ENCODE assay signal across 23 mouse cellular contexts in the genomic region with DNA sequence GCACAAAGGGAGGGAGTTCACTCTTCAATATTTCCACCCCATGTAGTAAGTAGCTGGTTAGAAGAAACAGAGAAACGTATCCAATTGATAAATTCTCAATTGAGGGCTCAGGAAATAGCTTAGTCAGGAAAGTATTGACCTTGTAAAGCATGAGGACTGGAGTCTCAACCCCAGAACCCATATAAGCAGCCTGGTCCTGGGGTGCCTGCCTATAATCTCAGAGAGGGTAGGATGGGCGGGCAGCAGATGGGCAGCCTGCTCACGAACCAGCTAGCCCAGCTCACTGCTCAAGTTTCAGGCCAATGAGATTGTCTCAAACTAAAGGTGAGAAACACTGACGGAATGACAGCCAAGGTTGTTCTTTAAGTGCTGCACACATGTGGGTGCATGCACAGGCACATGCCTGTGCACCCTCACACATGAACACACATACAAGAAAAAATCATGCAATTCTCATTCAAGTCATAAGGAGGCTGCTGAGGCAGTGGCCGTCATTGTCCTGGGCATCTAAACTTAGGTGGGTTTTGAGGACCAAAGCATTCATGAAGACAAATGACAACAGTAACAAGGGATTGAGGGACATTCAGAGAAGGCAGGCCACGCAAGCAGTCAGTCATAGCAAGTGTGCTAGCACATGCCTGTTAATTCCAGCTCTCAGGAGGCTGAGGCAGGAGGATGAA.
A peak's percentile ranks its signal among the peaks of the same experiment; 100 is the strongest.
DNase-seq lines count a peak whose midpoint lies in the region; ATAC-seq and TF ChIP-seq lines count a peak whose summit lies in the region.
"Had no signal": no experiment of that assay in that cellular context is flagged by ENCODE, and none has a peak within 500 bp of the region (broad histone marks: within the 10 kb centered on the region; RNA-seq: fewer than 3 reads in every experiment).

No protein-coding gene starts in this region.

- H3K4me1 ChIP-seq in embryonic facial prominence, embryonic 13.5 days = peaks cover 37% of the 10 kb centered on the region
- H3K4me1 ChIP-seq in embryonic facial prominence, embryonic 10.5 days = peaks cover 7% of the 10 kb centered on the region
- peaks cover 17 to 51% of the 10 kb centered on the region in 2 experiments for H3K4me1 ChIP-seq in heart, embryonic 14.5 days (ENCODE audit: control insufficient read depth in 2 of 2, insufficient read depth in 2 of 2, low read length in 2 of 2)
- H3K4me1 ChIP-seq in heart, embryonic 11.5 days (ENCODE audit: control insufficient read depth, insufficient read depth, low read length) = peaks cover 42% of the 10 kb centered on the region
- H3K4me1 ChIP-seq in lung, embryonic 15.5 days = peaks cover 29% of the 10 kb centered on the region
- no peaks in the 10 kb centered on the region for H3K4me1 ChIP-seq in lung, adult 2 months (ENCODE audit: control insufficient read depth, insufficient read depth, low read length)

- 87% methylated on average over 6 of the region's 6 CpGs for WGBS in embryonic facial prominence, embryonic 13.5 days
- 91% methylated on average over 6 of the region's 6 CpGs for WGBS in embryonic facial prominence, embryonic 10.5 days
- WGBS in heart, embryonic 14.5 days = 89% methylated on average over 6 of the region's 6 CpGs
- 85% methylated on average over 6 of the region's 6 CpGs for WGBS in heart, embryonic 11.5 days (ENCODE audit: insufficient replicate concordance)
- 88% methylated on average over 6 of the region's 6 CpGs for WGBS in lung, embryonic 15.5 days
- 95% methylated on average over 6 of the region's 6 CpGs for WGBS in lung, adult 2 months

- DNase-seq in embryonic facial prominence, embryonic 10.5 days (ENCODE audit: low spot score) = no peak
- DNase-seq in lung, adult 2 months = no peak
- DNase-seq in right cerebral cortex, postnatal 4 days = no peak
- DNase-seq: cerebellum, adult 2 months; cerebellum, postnatal 25 days; kidney, postnatal 36 days; layer of hippocampus, postnatal 36 days; lung, adult 18-20 months; thymus, postnatal 25 days had no signal

- H3K9me3 ChIP-seq in embryonic facial prominence, embryonic 13.5 days = no peaks in the 10 kb centered on the region
- no peaks in the 10 kb centered on the region for H3K9me3 ChIP-seq in embryonic facial prominence, embryonic 10.5 days
- H3K9me3 ChIP-seq in heart, embryonic 14.5 days (ENCODE audit: control insufficient read depth, low read length) = no peaks in the 10 kb centered on the region
- H3K9me3 ChIP-seq in heart, embryonic 11.5 days (replicated peaks; ENCODE audit: control insufficient read depth, low read length) = no peaks in the 10 kb centered on the region
- no peaks in the 10 kb centered on the region for H3K9me3 ChIP-seq in lung, embryonic 15.5 days
- H3K9me3 ChIP-seq: hindbrain, embryonic 12.5 days; limb, embryonic 13.5 days; liver, embryonic 12.5 days; midbrain, embryonic 10.5 days; neural tube, embryonic 13.5 days had no signal

- TF ChIP-seq CTCF in lung, adult 2 months (IDR thresholded peaks at IDR 0.05; ENCODE audit: insufficient read depth, low read length) = no peak

- no peak overlapping the region for H3K4me2 ChIP-seq in embryonic facial prominence, embryonic 13.5 days
- no peak overlapping the region for H3K4me2 ChIP-seq in heart, embryonic 14.5 days (ENCODE audit: low read length)
- H3K4me2 ChIP-seq in heart, embryonic 11.5 days = no peak overlapping the region
- no peak overlapping the region for H3K4me2 ChIP-seq in lung, embryonic 15.5 days
- H3K4me2 ChIP-seq: hindbrain, embryonic 12.5 days; limb, embryonic 13.5 days; neural tube, embryonic 13.5 days had no signal

- H3K36me3 ChIP-seq in embryonic facial prominence, embryonic 13.5 days = no peaks in the 10 kb centered on the region
- no peaks in the 10 kb centered on the region for H3K36me3 ChIP-seq in embryonic facial prominence, embryonic 10.5 days (replicated peaks)
- H3K36me3 ChIP-seq in heart, embryonic 14.5 days (ENCODE audit: control insufficient read depth, insufficient read depth, low read length) = no peaks in the 10 kb centered on the region
- H3K36me3 ChIP-seq in heart, embryonic 11.5 days (ENCODE audit: control insufficient read depth, insufficient read depth, low read length) = no peaks in the 10 kb centered on the region
- no peaks in the 10 kb centered on the region for H3K36me3 ChIP-seq in lung, embryonic 15.5 days
- H3K36me3 ChIP-seq: limb, embryonic 13.5 days; neural tube, embryonic 13.5 days had no signal

- no peak overlapping the region for H3K4me3 ChIP-seq in embryonic facial prominence, embryonic 13.5 days
- H3K4me3 ChIP-seq in embryonic facial prominence, embryonic 10.5 days = no peak overlapping the region
- H3K4me3 ChIP-seq in heart, embryonic 14.5 days (ENCODE audit: control insufficient read depth in 1 of 2, insufficient read depth in 1 of 2, low read depth in 1 of 2, low read length in 2 of 2) = no peak overlapping the region
- H3K4me3 ChIP-seq in heart, embryonic 11.5 days (ENCODE audit: low read depth, low read length) = no peak overlapping the region
- no peak overlapping the region for H3K4me3 ChIP-seq in lung, embryonic 15.5 days
- no peak overlapping the region for H3K4me3 ChIP-seq in lung, adult 2 months (replicated peaks; ENCODE audit: extremely low read depth, low read depth, low read length)
- H3K4me3 ChIP-seq: hindbrain, embryonic 12.5 days; limb, embryonic 13.5 days; liver, embryonic 12.5 days; midbrain, embryonic 10.5 days; myocyte; neural tube, embryonic 13.5 days had no signal

- no peak for ATAC-seq in embryonic facial prominence, embryonic 13.5 days (ENCODE audit: insufficient number of reproducible peaks, insufficient read depth, low FRiP score, low TSS enrichment, low read depth)
- no peak for ATAC-seq in heart, embryonic 14.5 days (ENCODE audit: insufficient number of reproducible peaks, insufficient read depth, low FRiP score, low read depth)
- no peak for ATAC-seq in heart, embryonic 11.5 days (replicated peaks; ENCODE audit: insufficient number of reproducible peaks, low FRiP score, low TSS enrichment)
- ATAC-seq in lung, embryonic 15.5 days (ENCODE audit: borderline replicate concordance, extremely low read depth, low FRiP score, low TSS enrichment) = no peak
- ATAC-seq: activated CD4-positive, CD25-positive, alpha-beta regulatory T cell, adult 4 months; forebrain, embryonic 14.5 days; intestine, postnatal 0 days; midbrain, embryonic 16.5 days had no signal

- peak overlapping the region; percentile 82; the same call in 1 of the 2 replicates for H3K27ac ChIP-seq in embryonic facial prominence, embryonic 13.5 days
- H3K27ac ChIP-seq in embryonic facial prominence, embryonic 10.5 days (replicated peaks) = no peak overlapping the region
- H3K27ac ChIP-seq in heart, embryonic 14.5 days (replicated peaks in 1 of 2; ENCODE audit: control insufficient read depth in 1 of 2, insufficient read depth in 1 of 2, low read depth in 2 of 2, low read length in 2 of 2) = peak overlapping the region; percentile 83 to 87; a peak in 3 of 4 replicates
- no peak overlapping the region for H3K27ac ChIP-seq in heart, embryonic 11.5 days (ENCODE audit: low read depth, low read length)
- 0 out of 2 replicates have a peak overlapping the region, but pooled peaks have one; percentile 56 for H3K27ac ChIP-seq in lung, embryonic 15.5 days
- H3K27ac ChIP-seq: hindbrain, embryonic 12.5 days; limb, embryonic 13.5 days; liver, embryonic 12.5 days; midbrain, embryonic 10.5 days; neural tube, embryonic 13.5 days had no signal

- no peaks in the 10 kb centered on the region for H3K27me3 ChIP-seq in embryonic facial prominence, embryonic 13.5 days
- no peaks in the 10 kb centered on the region for H3K27me3 ChIP-seq in embryonic facial prominence, embryonic 10.5 days (replicated peaks; ENCODE audit: low read depth, poor library complexity, severe bottlenecking)
- no peaks in the 10 kb centered on the region for H3K27me3 ChIP-seq in heart, embryonic 14.5 days (ENCODE audit: control insufficient read depth, insufficient read depth, low read length)
- H3K27me3 ChIP-seq in heart, embryonic 11.5 days (ENCODE audit: control insufficient read depth, insufficient read depth, low read length) = no peaks in the 10 kb centered on the region
- no peaks in the 10 kb centered on the region for H3K27me3 ChIP-seq in lung, embryonic 15.5 days
- H3K27me3 ChIP-seq: hindbrain, embryonic 12.5 days; limb, embryonic 13.5 days; liver, embryonic 12.5 days; neural tube, embryonic 13.5 days had no signal

- H3K9ac ChIP-seq in embryonic facial prominence, embryonic 13.5 days = no peak overlapping the region
- no peak overlapping the region for H3K9ac ChIP-seq in heart, embryonic 14.5 days (ENCODE audit: low read length)
- no peak overlapping the region for H3K9ac ChIP-seq in heart, embryonic 11.5 days (ENCODE audit: low read depth, low read length)
- H3K9ac ChIP-seq in lung, embryonic 15.5 days = no peak overlapping the region
- H3K9ac ChIP-seq: hindbrain, embryonic 12.5 days; limb, embryonic 13.5 days; liver, embryonic 12.5 days; neural tube, embryonic 13.5 days had no signal

- no peak for TF ChIP-seq POLR2A in lung, adult 2 months (IDR thresholded peaks at IDR 0.05; ENCODE audit: borderline replicate concordance, extremely low read depth, low read depth, low read length)

Comparison
In these comparisons a context has a peak if more than half of its experiments do, and no peak if none do; other contexts are left out.
1. H3K27ac ChIP-seq: peak in embryonic facial prominence, embryonic 13.5 days (single experiment), heart, embryonic 14.5 days (2 of 2) and lung, embryonic 15.5 days (single experiment); none in embryonic facial prominence, embryonic 10.5 days (single experiment) and heart, embryonic 11.5 days (single experiment).